In the genomic region with DNA sequence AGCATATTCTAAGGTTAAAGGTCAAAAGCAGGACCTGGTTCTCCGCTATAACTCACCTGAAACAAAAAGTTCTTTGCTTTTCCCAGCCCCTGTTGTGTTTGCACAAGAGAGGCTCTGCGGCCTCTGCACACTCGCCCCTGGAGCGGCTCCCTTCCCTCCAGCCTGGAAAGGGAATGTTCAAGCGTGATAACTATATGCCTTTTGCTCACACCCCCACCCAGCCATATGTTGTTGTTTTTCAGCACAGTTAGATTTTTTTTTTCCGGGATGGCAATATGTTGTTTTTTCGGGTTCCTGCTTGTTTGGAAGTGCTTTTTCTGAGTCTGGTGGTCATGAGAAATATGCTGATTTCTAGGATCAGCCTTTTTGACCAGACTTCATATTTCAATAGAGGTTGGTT, we compare ENCODE assay signal across 15 mouse cellular contexts.
DNase-seq lines count a peak whose midpoint lies in the region; ATAC-seq and TF ChIP-seq lines count a peak whose summit lies in the region.
"Had no signal": no experiment of that assay in that cellular context is flagged by ENCODE, and none has a peak within 500 bp of the region (broad histone marks: within the 10 kb centered on the region; RNA-seq: fewer than 3 reads in every experiment).

No protein-coding gene starts in this region.

- peak; percentile 83 for DNase-seq in brain, embryonic 14.5 days (ENCODE audit: low read depth)
- DNase-seq in cerebellum, adult 18-20 months, result peak; percentile 20 to 42
- DNase-seq in layer of hippocampus, adult 18-20 months (ENCODE audit: low spot score in 2 of 2), result peak; percentile 60 to 82
- DNase-seq in right cerebral cortex, adult 2 months (ENCODE audit: low spot score in 2 of 2), result peak; percentile 60 to 61
- DNase-seq in heart, adult 8-10 months (ENCODE audit: low spot score), result no peak
- DNase-seq in hindbrain, postnatal 0 days (ENCODE audit: low spot score), result no peak
- no peak for DNase-seq in kidney, postnatal 14 days
- DNase-seq: adrenal gland, adult 8-10 months; heart, adult 18-20 months; lung, postnatal 4 days had no signal

- H3K9me3 ChIP-seq in hindbrain, postnatal 0 days (ENCODE audit: low read length), result no peaks in the 10 kb centered on the region
- H3K9me3 ChIP-seq: embryonic facial prominence, embryonic 15.5 days; midbrain, embryonic 15.5 days; neural tube, embryonic 13.5 days; stomach, embryonic 15.5 days had no signal

- no peak overlapping the region for H3K9ac ChIP-seq in hindbrain, postnatal 0 days (replicated peaks; ENCODE audit: low read length)
- H3K9ac ChIP-seq: embryonic facial prominence, embryonic 15.5 days; liver, embryonic 14.5 days; midbrain, embryonic 15.5 days; neural tube, embryonic 13.5 days; stomach, embryonic 15.5 days had no signal

- H3K27me3 ChIP-seq in hindbrain, postnatal 0 days (ENCODE audit: insufficient read depth, low read length), result no peaks in the 10 kb centered on the region
- H3K27me3 ChIP-seq: embryonic facial prominence, embryonic 15.5 days; midbrain, embryonic 15.5 days; neural tube, embryonic 13.5 days; stomach, embryonic 15.5 days had no signal

- no peaks in the 10 kb centered on the region for H3K4me1 ChIP-seq in hindbrain, postnatal 0 days (ENCODE audit: insufficient read depth, low read length)
- H3K4me1 ChIP-seq: embryonic facial prominence, embryonic 15.5 days; midbrain, embryonic 15.5 days; neural tube, embryonic 13.5 days; stomach, embryonic 15.5 days had no signal

- TF ChIP-seq POLR2A in brain, embryonic 14.5 days (IDR thresholded peaks at IDR 0.05; ENCODE audit: borderline replicate concordance, extremely low read depth, insufficient read depth, insufficient read length, poor library complexity, severe bottlenecking), result no peak

- TF ChIP-seq CTCF in brain, embryonic 14.5 days (IDR thresholded peaks at IDR 0.05; ENCODE audit: borderline replicate concordance, extremely low read depth, insufficient read depth, insufficient read length), result no peak
- TF ChIP-seq CTCF in hindbrain, postnatal 0 days (IDR thresholded peaks at IDR 0.05; ENCODE audit: low read depth), result no peak

- no peak overlapping the region for H3K4me2 ChIP-seq in hindbrain, postnatal 0 days (ENCODE audit: low read depth, low read length)
- H3K4me2 ChIP-seq: embryonic facial prominence, embryonic 15.5 days; midbrain, embryonic 15.5 days; neural tube, embryonic 13.5 days; stomach, embryonic 15.5 days had no signal

- H3K27ac ChIP-seq in hindbrain, postnatal 0 days, result no peak overlapping the region
- H3K27ac ChIP-seq: embryonic facial prominence, embryonic 15.5 days; liver, embryonic 14.5 days; midbrain, embryonic 15.5 days; neural tube, embryonic 13.5 days; stomach, embryonic 15.5 days had no signal

- H3K4me3 ChIP-seq in hindbrain, postnatal 0 days (ENCODE audit: low read length), result no peak overlapping the region
- H3K4me3 ChIP-seq: embryonic facial prominence, embryonic 15.5 days; midbrain, embryonic 15.5 days; neural tube, embryonic 13.5 days; stomach, embryonic 15.5 days had no signal

- no peak for ATAC-seq in hindbrain, postnatal 0 days
- ATAC-seq: midbrain, embryonic 15.5 days had no signal

- WGBS in hindbrain, postnatal 0 days, result 80% methylated on average over 7 of the region's 7 CpGs

- H3K36me3 ChIP-seq in hindbrain, postnatal 0 days (ENCODE audit: insufficient read depth, low read length), result no peaks in the 10 kb centered on the region
- H3K36me3 ChIP-seq: embryonic facial prominence, embryonic 15.5 days; midbrain, embryonic 15.5 days; neural tube, embryonic 13.5 days; stomach, embryonic 15.5 days had no signal

Comparison
In these comparisons a context has a peak if more than half of its experiments do, and no peak if none do; other contexts are left out.
1. DNase-seq: peak in brain, embryonic 14.5 days (single experiment), cerebellum, adult 18-20 months (2 of 2), layer of hippocampus, adult 18-20 months (2 of 2) and right cerebral cortex, adult 2 months (2 of 2); none in heart, adult 8-10 months (single experiment), hindbrain, postnatal 0 days (single experiment) and kidney, postnatal 14 days (single experiment).